Mouse (Mus musculus): ENCODE measurements around the gene Prmt2.

The Prmt2 gene

DNA sequence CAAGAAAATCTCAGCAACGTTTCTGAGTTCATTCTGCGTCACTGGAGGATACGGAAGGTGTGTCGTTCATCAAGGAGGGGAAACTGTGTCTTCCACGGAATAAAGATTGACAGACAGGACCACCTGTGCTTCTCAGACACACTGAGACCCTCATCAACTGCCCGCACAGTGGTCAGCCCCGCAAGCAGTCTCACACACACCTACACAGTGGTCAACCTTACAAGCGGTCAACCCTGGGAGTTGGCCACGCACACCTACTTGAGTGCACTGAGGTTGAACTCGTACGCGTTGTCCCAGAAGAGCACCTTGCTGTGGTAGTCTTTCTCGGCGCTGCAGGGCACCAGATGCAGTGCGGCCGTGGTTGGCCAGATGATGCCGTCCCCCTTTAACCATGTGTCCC is 20.6 kb downstream of the Prmt2 start:
- DNase-seq = no peak

DNA sequence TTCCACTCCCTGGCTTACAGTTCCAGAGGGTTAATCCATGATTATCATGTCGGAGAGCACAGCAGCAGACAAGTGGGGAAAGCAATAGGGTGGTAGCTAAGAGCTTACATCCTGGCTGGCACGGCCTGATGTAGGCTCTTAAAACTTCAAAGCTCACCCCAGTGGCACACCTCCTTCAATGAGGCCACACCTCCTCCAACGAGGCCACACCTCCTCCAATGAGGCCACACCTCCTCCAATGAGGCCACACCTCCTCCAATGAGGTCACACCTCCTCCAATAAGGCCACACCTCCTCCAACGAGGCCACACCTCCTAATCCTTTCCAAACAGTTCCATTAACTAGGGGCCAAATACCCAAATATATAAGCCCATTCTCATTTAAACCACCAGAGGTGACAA is 23.5 kb downstream of the Prmt2 start:
- DNase-seq = no peak

DNA sequence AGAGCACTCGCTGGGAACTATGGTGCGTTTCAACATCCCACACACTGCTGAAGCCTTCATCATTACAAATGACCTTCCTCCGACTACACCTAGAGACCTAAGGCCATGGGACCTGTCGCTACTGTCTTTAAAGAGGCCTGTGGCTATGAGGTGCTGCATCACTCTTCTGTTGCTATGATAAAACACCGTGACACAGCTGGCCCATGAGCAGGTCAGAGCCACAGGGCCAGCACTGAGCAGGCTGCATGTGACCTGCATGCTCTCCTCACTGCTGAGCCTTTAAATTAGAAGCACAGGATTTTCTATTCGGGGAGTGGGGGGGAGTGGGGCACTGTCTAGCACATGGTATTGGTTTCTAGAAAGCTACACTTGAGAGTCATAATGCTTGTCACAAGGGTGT is 25.5 kb downstream of the Prmt2 start:
- DNase-seq = no peak

DNA sequence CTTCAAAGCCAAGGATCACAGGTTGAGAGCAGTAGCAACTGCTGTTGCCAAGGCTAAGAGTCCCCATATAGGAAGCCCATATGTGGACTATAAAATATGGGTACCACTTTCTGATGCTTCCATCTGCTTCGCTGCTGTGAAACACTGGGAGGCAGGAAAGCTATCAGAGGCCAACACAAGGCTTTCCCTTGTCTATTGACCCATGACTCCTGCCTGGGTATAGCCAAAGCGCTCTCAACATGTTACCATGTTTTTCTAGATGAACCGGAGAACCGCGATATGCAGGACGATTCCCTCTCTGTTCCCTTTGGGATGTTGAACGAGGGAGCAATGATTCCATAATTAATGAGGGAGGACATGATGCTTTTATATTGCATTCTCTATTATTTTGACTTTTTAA is 26.9 kb downstream of the Prmt2 start:
- no peak for DNase-seq

DNA sequence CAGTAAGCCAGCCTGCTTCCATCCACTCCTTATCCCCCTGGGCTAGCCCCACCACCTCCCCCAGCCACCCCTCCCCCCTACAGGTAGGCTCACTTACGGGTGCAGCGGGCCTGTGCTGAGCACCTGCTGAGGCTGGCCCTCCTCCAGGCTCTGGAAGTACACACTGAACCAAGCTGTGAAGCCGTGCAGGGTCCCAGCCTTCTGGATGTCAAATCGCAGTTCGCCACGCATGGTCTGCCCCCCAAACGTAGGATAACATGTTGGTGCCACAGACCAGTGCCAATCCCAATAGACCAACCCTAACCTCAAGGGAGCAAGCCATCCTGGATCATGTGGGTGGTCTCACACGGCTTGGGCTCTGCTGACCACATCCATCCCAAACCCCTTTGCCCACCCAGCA is 28.4 kb downstream of the Prmt2 start:
- DNase-seq = no peak

DNA sequence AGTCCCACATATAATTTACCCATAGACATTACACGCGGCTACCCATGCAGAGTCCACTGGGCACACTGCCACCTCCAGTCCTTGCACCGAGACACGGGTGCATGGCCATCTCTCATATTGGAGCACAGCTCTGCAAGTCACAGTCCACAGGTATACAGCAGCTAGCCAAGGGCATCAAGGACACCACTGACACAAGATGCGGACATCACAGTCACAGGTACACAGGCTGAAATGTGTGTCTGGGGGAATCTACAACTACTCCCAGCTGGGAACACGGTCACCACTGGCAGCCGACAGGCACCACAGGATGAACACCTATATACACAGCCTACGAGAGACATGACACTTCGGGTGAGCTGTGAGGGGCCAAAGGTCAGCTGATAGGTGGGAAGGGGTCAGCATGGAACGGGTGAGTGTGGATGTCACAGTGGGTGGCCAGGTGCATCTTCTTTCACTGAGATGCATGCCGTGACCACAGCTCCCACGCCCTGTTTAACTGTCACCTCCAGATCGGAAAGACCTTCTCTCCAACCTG is 30.3 kb downstream of the Prmt2 start:
- no peak for DNase-seq

DNA sequence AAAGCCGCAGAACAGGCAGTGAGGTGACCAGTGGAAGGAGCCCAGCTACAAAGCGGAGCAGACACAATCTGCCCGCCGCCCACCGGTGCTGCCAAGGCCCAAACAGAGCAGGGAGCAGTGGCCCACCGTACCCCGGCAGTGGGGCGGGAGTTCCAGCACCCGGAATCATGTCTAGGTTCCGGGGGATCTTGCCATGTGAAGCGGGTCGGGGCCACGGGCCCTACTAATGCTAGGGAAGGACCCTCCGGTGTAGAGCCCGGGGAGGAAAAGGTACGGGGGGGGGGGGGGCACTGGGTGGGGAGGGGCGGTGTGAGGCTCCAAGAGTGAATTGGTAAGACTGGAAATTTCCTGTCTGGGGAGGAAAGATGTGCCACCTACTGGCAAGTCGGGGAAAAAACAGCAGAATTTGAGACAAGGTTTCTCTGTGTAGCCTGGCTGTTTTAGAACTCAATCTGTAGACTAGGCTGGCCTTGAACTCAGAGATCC is 33.8 kb downstream of the Prmt2 start:
- DNase-seq = peak; percentile 69 to 70

DNA sequence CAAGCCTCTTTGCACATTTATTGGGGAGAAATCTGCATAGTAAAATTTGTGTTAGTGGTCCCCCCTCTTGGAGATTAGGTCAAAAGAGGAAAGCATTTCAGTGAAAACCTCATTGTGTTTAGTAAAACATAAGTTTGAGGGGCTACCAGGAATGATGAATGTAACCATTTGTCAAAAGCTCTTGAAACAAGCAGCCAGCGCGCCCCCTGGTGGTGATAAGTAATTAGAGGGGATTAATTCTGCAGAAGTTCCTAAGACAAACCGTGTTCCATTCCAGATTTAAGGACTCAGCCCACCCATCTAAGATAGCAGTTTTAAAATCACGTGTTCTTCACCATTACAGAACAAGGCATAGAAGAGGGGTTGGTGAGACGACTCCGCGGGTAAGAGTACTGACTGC is 35.7 kb downstream of the Prmt2 start:
- peak; percentile 88 to 95 for DNase-seq

DNA sequence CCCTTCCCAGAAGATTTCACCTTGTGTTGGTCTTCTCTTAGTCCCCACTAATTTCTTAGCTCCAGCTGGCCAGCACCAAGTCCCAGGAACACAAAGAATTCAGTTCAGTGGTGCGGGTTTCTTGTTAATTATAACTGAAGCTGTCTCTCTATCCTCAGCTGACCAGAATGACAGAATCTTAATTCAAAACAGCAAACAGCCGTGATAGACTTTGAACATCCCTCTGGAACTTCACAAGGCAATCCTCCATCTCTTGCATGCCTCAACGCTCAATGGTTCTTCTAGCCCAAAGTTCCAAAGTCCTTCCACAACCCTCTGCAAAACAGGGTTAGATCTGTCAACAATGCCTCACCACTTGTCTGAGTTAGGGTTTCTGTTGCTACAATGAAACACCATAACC is 36.2 kb downstream of the Prmt2 start:
- no peak for DNase-seq

DNA sequence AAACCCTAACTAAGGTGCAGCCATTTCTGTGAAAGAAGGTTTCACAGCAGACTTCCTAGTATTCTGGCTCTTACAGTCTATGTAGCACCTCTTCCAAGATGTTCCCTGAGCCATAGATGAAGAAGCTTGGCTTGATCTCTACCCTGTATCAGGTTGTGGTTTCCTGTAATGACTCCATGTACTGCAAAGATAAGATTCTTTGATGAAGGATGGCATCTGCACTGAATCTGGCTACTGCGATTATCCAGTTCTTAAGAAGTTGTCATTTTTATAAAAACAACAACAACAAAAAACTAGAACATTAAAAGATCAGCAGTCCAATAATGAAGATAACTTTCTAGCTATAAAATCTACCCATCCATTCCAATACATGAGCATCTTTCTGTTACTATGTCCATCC is 49.7 kb downstream of the Prmt2 start:
- DNase-seq = no peak

DNA sequence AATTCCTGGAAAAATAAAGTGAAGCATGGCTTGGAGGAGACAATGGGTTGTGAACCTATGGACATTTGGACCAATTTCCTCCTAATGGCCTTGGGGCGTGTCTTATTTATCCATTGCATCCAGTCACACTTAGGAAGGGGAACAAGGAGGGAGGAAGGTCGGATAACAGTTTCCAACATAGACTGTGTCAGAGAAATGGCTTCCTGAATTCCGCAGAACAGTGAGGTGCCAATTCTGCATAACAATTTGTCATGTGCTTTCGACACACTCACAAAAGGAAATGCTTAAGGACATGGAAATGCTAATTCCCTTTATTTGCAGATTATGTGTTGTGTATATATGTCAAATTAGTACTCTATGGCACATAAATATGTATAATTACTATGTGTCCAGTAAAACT is 52.4 kb downstream of the Prmt2 start:
- DNase-seq = no peak

DNA sequence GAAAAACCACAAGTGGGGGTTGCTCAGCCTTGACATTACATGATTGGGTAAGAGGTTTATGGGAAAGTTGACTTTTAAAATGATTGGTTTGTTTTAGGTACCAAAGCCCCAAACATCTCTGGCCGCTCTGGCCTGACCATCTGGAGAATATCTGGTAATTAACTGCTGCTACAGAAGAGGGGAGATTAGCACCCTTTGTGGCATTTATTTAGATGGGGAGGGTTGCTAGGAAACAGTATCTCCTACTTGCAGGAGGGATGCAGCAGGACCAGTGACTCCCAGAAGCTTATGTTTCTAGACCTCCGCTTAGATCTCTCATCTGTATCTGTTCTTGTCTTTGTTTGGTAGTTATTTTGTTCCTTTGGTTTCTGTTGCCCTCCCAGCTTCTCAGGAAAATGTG is 62.8 kb downstream of the Prmt2 start:
- no peak for DNase-seq

DNA sequence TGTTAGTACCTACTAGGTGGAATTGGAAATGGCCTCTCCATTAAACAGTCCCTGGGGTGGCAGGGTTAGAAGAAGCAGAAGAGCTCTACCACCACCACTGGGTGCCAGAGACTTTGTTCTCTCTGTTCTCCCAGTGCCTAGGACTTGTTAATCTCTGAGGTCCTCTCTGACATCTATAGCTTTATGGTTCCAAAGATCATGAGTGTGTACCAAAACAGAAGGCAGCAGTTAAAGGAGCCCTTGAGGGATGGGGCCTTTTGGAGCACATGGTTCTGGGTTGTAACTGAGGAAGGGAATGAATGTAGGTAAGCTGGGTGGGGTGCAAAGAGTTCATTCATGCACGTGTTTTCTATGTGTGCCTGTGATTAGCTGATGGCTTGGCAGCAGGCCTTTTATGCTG is 79.7 kb downstream of the Prmt2 start:
- DNase-seq = no peak

DNA sequence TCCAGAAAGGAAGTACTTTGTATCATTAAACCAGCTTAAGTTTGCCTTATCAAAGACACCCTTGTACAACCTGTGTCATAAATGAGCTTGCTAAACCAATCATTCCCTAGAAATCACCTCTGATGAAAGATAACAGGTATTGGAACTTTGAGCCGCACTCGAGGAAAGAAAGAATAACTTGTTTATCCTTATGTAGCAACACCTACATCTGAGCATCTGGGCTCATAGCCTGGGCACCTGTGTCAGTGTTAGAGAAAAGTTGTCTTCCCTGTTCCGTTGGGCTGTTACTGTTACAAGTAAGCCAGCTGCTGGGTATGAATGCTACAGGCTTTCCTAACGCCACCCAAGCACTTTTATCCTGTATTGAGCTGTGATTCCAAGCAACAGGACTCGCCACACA is 80.1 kb downstream of the Prmt2 start:
- no peak for DNase-seq

Data from cerebellum, postnatal 14 days (tissue).